Mouse (Mus musculus) midbrain, embryonic 10.5 days (tissue): ENCODE measurements at regions not wholly inside any gene's neighbourhood (a gene's known extent, or its start where the extent isn't known, plus 50 kb on each side); places are given as distances from the start of the nearest gene placed in this dataset.

Experiments used
- DNase-seq: peaks from one replicate; pipeline ENCODE4 v3.0.0-alpha.2; 2017; ENCODE audit warnings: low spot score
- H3K27ac ChIP-seq: fragments of 300-500 bp; sonication (generic); replicated peaks from 2 replicates; pipeline ENCODE4 v1.5.1; 2016; ENCODE audit warnings: mild to moderate bottlenecking
- H3K27me3 ChIP-seq: fragments of 300-500 bp; sonication (generic); 2 replicates; pipeline ENCODE4 v1.6.1; 2016; ENCODE audit warnings: low read depth, mild to moderate bottlenecking; ENCODE audit not compliant: poor library complexity, severe bottlenecking
- H3K36me3 ChIP-seq: fragments of 300-500 bp; sonication (generic); 2 replicates; pipeline ENCODE4 v1.6.1; 2016; ENCODE audit warnings: mild to moderate bottlenecking, moderate library complexity
- H3K4me1 ChIP-seq: fragments of 300-500 bp; sonication (generic); 2 replicates; pipeline ENCODE4 v1.6.1; 2016
- H3K4me3 ChIP-seq: fragments of 300-500 bp; sonication (generic); 2 replicates; pipeline ENCODE4 v1.5.1; 2016; ENCODE audit warnings: mild to moderate bottlenecking, moderate library complexity
- H3K9me3 ChIP-seq: fragments of 300-500 bp; sonication (generic); replicated peaks from 2 replicates; pipeline ENCODE4 v1.6.1; 2016; ENCODE audit warnings: mild to moderate bottlenecking
- WGBS: fragments of 180-500 bp; shearing (Covaris S2); methylation state at CpG from one replicate; pipeline ENCODE4 v1.1.7; 2016; 5-methylcytosine and 5-hydroxymethylcytosine counted together

DNA sequence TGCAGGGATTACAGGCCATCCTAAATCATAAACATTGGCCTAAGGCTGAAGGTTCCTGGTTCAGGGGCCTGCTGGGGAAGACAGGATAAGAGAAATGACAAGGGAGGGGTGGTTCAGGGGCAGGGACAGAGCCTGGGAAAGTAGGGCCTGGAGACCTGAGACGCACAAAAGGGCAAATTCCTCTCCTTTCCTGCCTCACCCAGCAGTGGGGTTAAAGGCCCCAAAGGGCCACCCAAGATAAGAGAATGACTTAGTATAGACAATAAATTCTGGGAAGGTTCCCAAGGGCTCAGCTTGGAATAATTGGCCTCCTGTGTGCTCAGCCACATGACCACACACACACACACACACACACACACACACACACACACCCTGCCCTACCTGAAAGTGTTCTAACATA lies 56.2 kb upstream of the Laptm4a start:
- no peak overlapping the region for H3K4me3 ChIP-seq
- no peak overlapping the region for H3K27ac ChIP-seq
- DNase-seq = no peak
- H3K9me3 ChIP-seq = no peaks in the 10 kb centered on the region
- H3K36me3 ChIP-seq = no peaks in the 10 kb centered on the region
- WGBS = 56% methylated on average over 1 of the region's 1 CpGs
- H3K4me1 ChIP-seq = 0 out of 2 replicates have a peak, but pooled peaks cover 5% of the 10 kb centered on the region
- H3K27me3 ChIP-seq = no peaks in the 10 kb centered on the region

DNA sequence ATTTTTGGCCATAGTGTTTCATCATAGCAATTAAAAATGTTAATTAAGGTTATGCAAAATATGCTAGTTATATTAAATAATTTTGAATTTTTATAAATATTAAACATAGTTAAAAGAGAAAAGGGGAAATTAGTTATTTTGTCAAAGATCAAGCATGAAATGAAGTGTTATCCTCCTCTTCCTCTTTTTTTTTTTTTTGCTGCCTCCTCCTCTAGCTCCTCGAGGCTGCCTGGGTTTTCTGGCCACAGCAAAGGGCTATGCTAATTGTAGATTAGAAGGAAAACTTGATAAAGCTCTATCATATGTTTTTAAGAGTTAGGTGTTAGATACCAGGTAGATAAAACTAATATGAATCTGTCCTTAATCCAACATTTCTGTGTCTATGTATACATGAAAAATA lies 54.4 kb upstream of the Laptm4a start:
- no peak for DNase-seq
- 0 out of 2 replicates have a peak, but pooled peaks cover 5% of the 10 kb centered on the region for H3K4me1 ChIP-seq
- no peaks in the 10 kb centered on the region for H3K36me3 ChIP-seq
- H3K4me3 ChIP-seq = no peak overlapping the region
- 76% methylated on average over 1 of the region's 1 CpGs for WGBS
- H3K27ac ChIP-seq = no peak overlapping the region
- no peaks in the 10 kb centered on the region for H3K27me3 ChIP-seq
- no peaks in the 10 kb centered on the region for H3K9me3 ChIP-seq

GRCm38 (mm10) chr12:8868690-8869089 lies 52.8 kb upstream of the Laptm4a start:
- DNase-seq = no peak
- H3K27ac ChIP-seq = no peak overlapping the region
- no peaks in the 10 kb centered on the region for H3K9me3 ChIP-seq
- H3K4me1 ChIP-seq = 0 out of 2 replicates have a peak, but pooled peaks cover 5% of the 10 kb centered on the region
- no peaks in the 10 kb centered on the region for H3K36me3 ChIP-seq
- no peak overlapping the region for H3K4me3 ChIP-seq
- no peaks in the 10 kb centered on the region for H3K27me3 ChIP-seq
- WGBS = 78% methylated on average over 6 of the region's 6 CpGs

DNA sequence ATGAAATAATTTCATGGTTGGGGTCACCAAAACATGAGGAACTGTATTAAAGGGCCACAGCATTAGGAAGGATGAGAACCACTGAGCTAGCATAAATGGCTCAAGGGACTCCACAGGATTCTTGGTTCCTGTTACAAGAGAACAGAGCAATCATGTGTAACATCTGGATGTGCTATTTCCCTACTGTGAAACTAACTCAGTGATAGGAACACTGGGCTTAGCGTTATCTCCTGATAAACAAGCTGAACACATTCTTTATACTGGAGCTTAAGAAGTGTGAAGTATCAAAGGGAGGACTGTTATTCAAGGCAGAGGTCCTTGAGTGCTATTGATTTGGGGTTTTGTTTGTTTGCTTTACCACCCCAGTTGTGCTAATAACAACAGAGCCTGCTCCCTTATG lies 52.3 kb upstream of the Laptm4a start:
- no peak for DNase-seq
- 0 out of 2 replicates have a peak, but pooled peaks cover 5% of the 10 kb centered on the region for H3K4me1 ChIP-seq
- H3K9me3 ChIP-seq = no peaks in the 10 kb centered on the region
- H3K27me3 ChIP-seq = no peaks in the 10 kb centered on the region
- 42% methylated on average over 1 of the region's 1 CpGs for WGBS
- no peaks in the 10 kb centered on the region for H3K36me3 ChIP-seq
- no peak overlapping the region for H3K4me3 ChIP-seq
- H3K27ac ChIP-seq = no peak overlapping the region
